In genomic region chr9:96785187-96785586, GRCm38 (mm10) we compare ENCODE assay signal across 17 mouse cellular contexts. TPM values are rescaled to one million over a fixed set of nuclear protein-coding genes. Genes with fewer than 3 reads are reported as not detected.
DNase-seq lines count a peak whose midpoint lies in the region; ATAC-seq and TF ChIP-seq lines count a peak whose summit lies in the region.
"Had no signal": no experiment of that assay in that cellular context is flagged by ENCODE, and none has a peak within 500 bp of the region (broad histone marks: within the 10 kb centered on the region; RNA-seq: fewer than 3 reads in every experiment).

No protein-coding gene starts in this region.

- H3K4me1 ChIP-seq in kidney, adult 2 months (ENCODE audit: control insufficient read depth, insufficient read depth, low read length), result peaks cover 23% of the 10 kb centered on the region
- peaks cover 16% of the 10 kb centered on the region for H3K4me1 ChIP-seq in embryonic fibroblast, embryonic 13.5 days (ENCODE audit: control insufficient read depth, insufficient read depth, low read length)
- H3K4me1 ChIP-seq: embryonic facial prominence, embryonic 15.5 days; limb, embryonic 15.5 days; neural tube, embryonic 15.5 days had no signal

- no peak overlapping the region for H3K4me3 ChIP-seq in kidney, adult 2 months (ENCODE audit: insufficient read depth, low read depth, low read length)
- no peak overlapping the region for H3K4me3 ChIP-seq in embryonic fibroblast, embryonic 13.5 days (ENCODE audit: insufficient read depth, low read length)
- no peak overlapping the region for H3K4me3 ChIP-seq in layer of hippocampus, adult 2 months
- H3K4me3 ChIP-seq: embryonic facial prominence, embryonic 15.5 days; heart, embryonic 12.5 days; hindbrain, embryonic 12.5 days; left cerebral cortex, adult 2 months; limb, embryonic 15.5 days; neural tube, embryonic 15.5 days had no signal

- TF ChIP-seq POLR2A in kidney, adult 2 months (IDR thresholded peaks at IDR 0.05; ENCODE audit: low read depth, low read length), result no peak
- no peak for TF ChIP-seq POLR2A in embryonic fibroblast, embryonic 13.5 days (IDR thresholded peaks at IDR 0.05; ENCODE audit: low read depth, low read length)

- intact Hi-C loops in heart, postnatal 14 days (cut with DNase I), result no loop called here

- 49% methylated on average over 3 of the region's 3 CpGs for WGBS in kidney, adult 2 months

- peak overlapping the region; percentile 32; the same call in 1 of the 2 replicates for H3K27ac ChIP-seq in kidney, adult 2 months (ENCODE audit: insufficient read depth, low read depth, low read length)
- peak overlapping the region; percentile 20; the same call in 1 of the 2 replicates for H3K27ac ChIP-seq in embryonic fibroblast, embryonic 13.5 days (ENCODE audit: insufficient read depth, low read length)
- H3K27ac ChIP-seq in layer of hippocampus, adult 2 months, result no peak overlapping the region
- H3K27ac ChIP-seq: embryonic facial prominence, embryonic 15.5 days; hindbrain, embryonic 12.5 days; left cerebral cortex, adult 2 months; limb, embryonic 15.5 days; neural tube, embryonic 15.5 days had no signal

- DNase-seq in kidney, adult 2 months, result peak; percentile 16
- DNase-seq in kidney, postnatal 4 days, result no peak
- peak; percentile 64 for DNase-seq in CD4-positive helper T cell, adult 2 months (ENCODE audit: low read depth, low spot score)
- DNase-seq in embryo, embryonic 10.5 days (ENCODE audit: low spot score), result no peak
- DNase-seq in heart, postnatal 14 days, result no peak
- DNase-seq in layer of hippocampus, adult 2 months (ENCODE audit: low spot score in 2 of 2), result no peak
- DNase-seq: lung, adult 2 months; right cerebral cortex, adult 18-20 months had no signal

- TF ChIP-seq CTCF in kidney, adult 2 months (conservative IDR thresholded peaks at IDR 0.05; ENCODE audit: insufficient read depth, insufficient read length, low read depth, low read length), result no peak
- TF ChIP-seq CTCF in embryonic fibroblast, embryonic 13.5 days (IDR thresholded peaks at IDR 0.05; ENCODE audit: borderline replicate concordance, insufficient read depth, low read length), result no peak
- no peak for TF ChIP-seq CTCF in layer of hippocampus, adult 2 months (conservative IDR thresholded peaks at IDR 0.05)

- no peaks in the 10 kb centered on the region for H3K36me3 ChIP-seq in kidney, adult 2 months (ENCODE audit: control insufficient read depth, insufficient read depth, low read length)
- H3K36me3 ChIP-seq: embryonic facial prominence, embryonic 15.5 days; heart, embryonic 12.5 days; hindbrain, embryonic 12.5 days; limb, embryonic 15.5 days; neural tube, embryonic 15.5 days had no signal

- ATAC-seq in megakaryocyte progenitor cell, adult 5-6 weeks (replicated peaks; ENCODE audit: poor library complexity), result peak; percentile 52
- ATAC-seq: forebrain, embryonic 14.5 days had no signal

- H3K27me3 ChIP-seq in kidney, adult 2 months (replicated peaks; ENCODE audit: control insufficient read depth, insufficient read depth, low read length), result no peaks in the 10 kb centered on the region
- H3K27me3 ChIP-seq: embryonic facial prominence, embryonic 15.5 days; heart, embryonic 12.5 days; hindbrain, embryonic 12.5 days; limb, embryonic 15.5 days; neural tube, embryonic 15.5 days had no signal

RNA-seq across cellular contexts. Expression of gene Zbtb38, which starts 32.6 kb away (rescaled TPM):
- polyA plus RNA-seq in kidney, adult 2 months (2012; rRNA removed), result 10.2 and 12.9 TPM in 2 replicates
- 33.6 and 47.0 TPM in 2 replicates for polyA plus RNA-seq in embryonic fibroblast, embryonic 13.5 days (2011; ENCODE audit: insufficient read length, low read depth, missing spikeins)
- total RNA-seq in megakaryocyte progenitor cell, adult 5-6 weeks (2015), result 23.5 and 27.8 TPM in 2 replicates
- 24.2 and 25.7 TPM in 2 replicates for total RNA-seq in megakaryocyte progenitor cell, adult 5-6 weeks (2017)
- total RNA-seq in heart, postnatal 14 days (2021), result 10 to 100 TPM; 28.5 to 35.0 TPM
- 10 to 100 TPM; 57.9 to 65.3 TPM for total RNA-seq in layer of hippocampus, adult 2 months (2021)

Comparison
In these comparisons a context has a peak if more than half of its experiments do, and no peak if none do; other contexts are left out.
1. DNase-seq: peak in kidney, adult 2 months (single experiment) and CD4-positive helper T cell, adult 2 months (single experiment); none in kidney, postnatal 4 days (0 of 2), embryo, embryonic 10.5 days (single experiment), heart, postnatal 14 days (0 of 2) and layer of hippocampus, adult 2 months (0 of 2).